Mouse (Mus musculus) erythroid progenitor cell, adult 5-6 weeks (primary cell): ENCODE data around the gene Jmjd6. TPM values are rescaled to one million over a fixed set of nuclear protein-coding genes. Genes with fewer than 3 reads are reported as not detected.
"Not testable (repeated sequence)": the region's sequence is repeated elsewhere in the genome, so short reads cannot be mapped to it uniquely, and the experiment has no call there.

ENCODE experiments used
- ATAC-seq: replicated peaks from 2 replicates; pipeline ENCODE4 v1.8.0; 2016; ENCODE audit warnings: moderate number of reproducible peaks, mild to moderate bottlenecking, moderate TSS enrichment, inconsistent platforms; ENCODE audit not compliant: poor library complexity, low FRiP score, severe bottlenecking
- total RNA-seq, 2 experiments: library from RNA; stranded (forward) in 1 of 2; stranded (reverse) in 1 of 2; fragments of 150-400 nt in 1 of 2; fragments of 186-747, 209-891 nt in 1 of 2; gene quantifications; 2 replicates each; pipeline versions ENCODE4 v1.2.3 to v1.2.4; 2015 to 2017; ENCODE audit warnings: low replicate concordance in 2 of 2

Gene Jmjd6
- total RNA-seq, 2 experiments from 2014 or later = 5.1 to 18.0 TPM

GRCm38 (mm10) chr11:116826550-116827504 lies 16.4 kb downstream of the Jmjd6 start:
- no peak for ATAC-seq

- no peak for ATAC-seq
These were observed 18.0 kb downstream of the Jmjd6 start for GRCm38 (mm10) chr11:116825230-116825629.

- ATAC-seq = not testable (repeated sequence)
These were observed 19.4 kb downstream of the Jmjd6 start for GRCm38 (mm10) chr11:116823885-116824284.

- ATAC-seq = no peak
These were observed 20.0 kb downstream of the Jmjd6 start for GRCm38 (mm10) chr11:116823255-116823654.

- ATAC-seq = no peak
These were observed 20.6 kb downstream of the Jmjd6 start for GRCm38 (mm10) chr11:116822626-116823025.

GRCm38 (mm10) chr11:116822215-116822614 lies 21.0 kb downstream of the Jmjd6 start:
- no peak for ATAC-seq

GRCm38 (mm10) chr11:116821057-116821940 lies 21.9 kb downstream of the Jmjd6 start:
- ATAC-seq = no peak

GRCm38 (mm10) chr11:116819932-116820593 lies 23.2 kb downstream of the Jmjd6 start:
- no peak for ATAC-seq

- no peak for ATAC-seq
These were observed 24.5 kb downstream of the Jmjd6 start for GRCm38 (mm10) chr11:116818722-116819121.

GRCm38 (mm10) chr11:116817567-116817966 lies 25.7 kb downstream of the Jmjd6 start:
- ATAC-seq = no peak

GRCm38 (mm10) chr11:116816769-116817168 lies 26.5 kb downstream of the Jmjd6 start:
- no peak for ATAC-seq

- no peak for ATAC-seq
These were observed 28.3 kb downstream of the Jmjd6 start for GRCm38 (mm10) chr11:116814884-116815415.

GRCm38 (mm10) chr11:116814076-116814883 lies 29.0 kb downstream of the Jmjd6 start:
- ATAC-seq = no peak

- ATAC-seq = no peak
These were observed 29.6 kb downstream of the Jmjd6 start for GRCm38 (mm10) chr11:116813610-116814009.

- no peak for ATAC-seq
These were observed 30.3 kb downstream of the Jmjd6 start for GRCm38 (mm10) chr11:116812793-116813529.

- no peak for ATAC-seq
These were observed 32.0 kb downstream of the Jmjd6 start for GRCm38 (mm10) chr11:116810983-116811901.

- ATAC-seq = no peak
These were observed 32.7 kb downstream of the Jmjd6 start for GRCm38 (mm10) chr11:116810528-116810927.
